Mouse (Mus musculus) lung, adult 18-20 months (tissue): ENCODE data around the gene Heg1.

Experiments
- DNase-seq, 2 experiments: peaks; one replicate each; pipeline ENCODE4 v3.0.0; 2022; ENCODE audit warnings: mixed read lengths in 2 of 2

Heg1 gene

GRCm38 (mm10) chr16:33684162-33684702 lies at the start of gene Heg1:
TSS of gene Heg1 (plus strand) at chr16:33684370.
- peak; percentile 87 to 92 for DNase-seq

- no peak for DNase-seq
Observed at GRCm38 (mm10) chr16:33635836-33636595, 48.2 kb upstream of the Heg1 start.

GRCm38 (mm10) chr16:33641779-33642178 lies 42.4 kb upstream of the Heg1 start:
- no peak for DNase-seq

- no peak for DNase-seq
Observed at GRCm38 (mm10) chr16:33653116-33653515, 31.1 kb upstream of the Heg1 start.

GRCm38 (mm10) chr16:33655443-33655842 lies 28.7 kb upstream of the Heg1 start:
- DNase-seq, result no peak

- no peak for DNase-seq
Observed at GRCm38 (mm10) chr16:33657191-33657590, 27.0 kb upstream of the Heg1 start.

- DNase-seq, result no peak
Observed at GRCm38 (mm10) chr16:33658121-33658520, 26.0 kb upstream of the Heg1 start.

- DNase-seq, result no peak
Observed at GRCm38 (mm10) chr16:33659521-33659920, 24.6 kb upstream of the Heg1 start.

- peak; percentile 76 to 83 for DNase-seq
Observed at GRCm38 (mm10) chr16:33660125-33660524, 24.0 kb upstream of the Heg1 start.

GRCm38 (mm10) chr16:33662841-33663240 lies 21.3 kb upstream of the Heg1 start:
- DNase-seq, result no peak

- no peak for DNase-seq
Observed at GRCm38 (mm10) chr16:33666226-33666625, 17.9 kb upstream of the Heg1 start.

- DNase-seq, result no peak
Observed at GRCm38 (mm10) chr16:33666985-33667538, 17.1 kb upstream of the Heg1 start.

GRCm38 (mm10) chr16:33668448-33668847 lies 15.7 kb upstream of the Heg1 start:
- no peak for DNase-seq

- DNase-seq, result no peak
Observed at GRCm38 (mm10) chr16:33669072-33669471, 15.1 kb upstream of the Heg1 start.

- no peak for DNase-seq
Observed at GRCm38 (mm10) chr16:33670340-33670739, 13.8 kb upstream of the Heg1 start.

GRCm38 (mm10) chr16:33670933-33671332 lies 13.2 kb upstream of the Heg1 start:
- DNase-seq, result no peak

GRCm38 (mm10) chr16:33672188-33672587 lies 12.0 kb upstream of the Heg1 start:
- DNase-seq, result no peak

- DNase-seq, result no peak
Observed at GRCm38 (mm10) chr16:33672643-33673042, 11.5 kb upstream of the Heg1 start.

- DNase-seq, result peak; percentile 46 to 60
Observed at GRCm38 (mm10) chr16:33673530-33674109, 10.6 kb upstream of the Heg1 start.

- no peak for DNase-seq
Observed at GRCm38 (mm10) chr16:33675151-33675847, 8.9 kb upstream of the Heg1 start.

- peak in 1 of 2 experiments; percentile 38 for DNase-seq
Observed at GRCm38 (mm10) chr16:33675848-33676184, 8.4 kb upstream of the Heg1 start.

- DNase-seq, result peak; percentile 88 to 93
Observed at GRCm38 (mm10) chr16:33676347-33677312, 7.5 kb upstream of the Heg1 start.
